Mouse (Mus musculus) MEL (cell line): Measurements from ENCODE around the gene D11Wsu47e. TPM values are rescaled to one million over a fixed set of nuclear protein-coding genes. Genes with fewer than 3 reads are reported as not detected.

Experiments
- DNase-seq: peaks from one replicate; pipeline ENCODE4 v3.0.0; 2011; ENCODE audit warnings: low read depth, low spot score
- H3K27ac ChIP-seq: 2 replicates; pipeline ENCODE4 v1.5.1; 2012; ENCODE audit warnings: low read depth, mild to moderate bottlenecking, control low read depth, low read length, moderate library complexity; ENCODE audit not compliant: control insufficient read depth
- H3K27me3 ChIP-seq, 2 experiments: fragments of 150-350 bp in 1 of 2; sonication (generic) in 1 of 2; 2 replicates each; pipeline ENCODE4 v1.6.1; 2012; ENCODE audit warnings: low read length in 2 of 2, mild to moderate bottlenecking in 2 of 2, improper control_type of control experiment in 1 of 2, moderate library complexity in 1 of 2; ENCODE audit not compliant: insufficient read depth in 2 of 2, control insufficient read depth in 1 of 2
- H3K36me3 ChIP-seq, 2 experiments: 2 replicates each; pipeline ENCODE4 v1.6.1; 2012 to 2014; ENCODE audit warnings: low read length in 2 of 2, improper control_type of control experiment in 1 of 2, inconsistent platforms in 1 of 2, mild to moderate bottlenecking in 1 of 2; ENCODE audit not compliant: insufficient read depth in 2 of 2, control insufficient read depth in 1 of 2
- H3K4me1 ChIP-seq, 2 experiments: fragments of 150-350 bp in 1 of 2; sonication (generic) in 1 of 2; 2 replicates each; pipeline ENCODE4 v1.6.1; 2012; ENCODE audit warnings: low read length in 2 of 2, improper control_type of control experiment in 1 of 2, mild to moderate bottlenecking in 1 of 2; ENCODE audit not compliant: insufficient read depth in 2 of 2, control insufficient read depth in 1 of 2
- H3K4me3 ChIP-seq, 2 experiments: fragments of 150-350 bp in 1 of 2; sonication (generic) in 1 of 2; 2 replicates each; pipeline ENCODE4 v1.5.1; 2012; ENCODE audit warnings: low read depth in 2 of 2, low read length in 2 of 2, mild to moderate bottlenecking in 2 of 2, moderate library complexity in 2 of 2, control low read depth in 1 of 2, improper control_type of control experiment in 1 of 2; ENCODE audit not compliant: control insufficient read depth in 1 of 2, insufficient read depth in 1 of 2
- H3K79me2 ChIP-seq: 2 replicates; pipeline ENCODE4 v1.6.1; 2012; ENCODE audit warnings: mild to moderate bottlenecking, low read length, moderate library complexity; ENCODE audit not compliant: control insufficient read depth, poor library complexity, insufficient read depth
- H3K9ac ChIP-seq: 2 replicates; pipeline ENCODE4 v1.6.1; 2012; ENCODE audit warnings: low read depth, mild to moderate bottlenecking, control low read depth, low read length, moderate library complexity; ENCODE audit not compliant: control insufficient read depth, poor library complexity, severe bottlenecking
- H3K9me3 ChIP-seq: fragments of 150-350 bp; sonication (generic); replicated peaks from 2 replicates; pipeline ENCODE4 v1.6.1; 2012; ENCODE audit warnings: mild to moderate bottlenecking, low read length, improper control_type of control experiment, moderate library complexity; ENCODE audit not compliant: insufficient read depth
- CTCF ChIP-seq, 3 experiments: IDR thresholded peaks in 2 of 3; conservative IDR thresholded peaks in 1 of 3; 2 replicates each; pipeline ENCODE4 v1.5.1; 2011 to 2012; ENCODE audit warnings: low read length in 3 of 3, low read depth in 2 of 3, mild to moderate bottlenecking in 2 of 3, improper control_type of control experiment in 1 of 3, inconsistent platforms in 1 of 3, mixed read lengths in 1 of 3, moderate library complexity in 1 of 3; ENCODE audit not compliant: control insufficient read depth in 1 of 3, insufficient read depth in 1 of 3, poor library complexity in 1 of 3, severe bottlenecking in 1 of 3
- ELF1 ChIP-seq: IDR thresholded peaks from 2 replicates; pipeline ENCODE4 v1.6.1; 2014; ENCODE audit warnings: low read depth, mild to moderate bottlenecking, inconsistent platforms, low read length, improper control_type of control experiment, moderate library complexity
- GABPA ChIP-seq: IDR thresholded peaks from 2 replicates; pipeline ENCODE4 v1.6.1; 2012; ENCODE audit warnings: low read depth, mild to moderate bottlenecking, inconsistent platforms, low read length, improper control_type of control experiment, moderate library complexity
- GATA1 ChIP-seq: IDR thresholded peaks from 2 replicates; pipeline ENCODE4 v1.6.1; 2011; ENCODE audit warnings: low read depth, low read length, improper control_type of control experiment
- HCFC1 ChIP-seq: IDR thresholded peaks from 2 replicates; pipeline ENCODE4 v1.6.1; 2012; ENCODE audit warnings: low read depth, mild to moderate bottlenecking, inconsistent platforms, low read length, improper control_type of control experiment, moderate library complexity
- MAX ChIP-seq: IDR thresholded peaks from 2 replicates; pipeline ENCODE4 v1.6.1; 2011; ENCODE audit warnings: low read length, improper control_type of control experiment
- MEF2A ChIP-seq: IDR thresholded peaks from 2 replicates; pipeline ENCODE4 v1.6.1; 2014; ENCODE audit warnings: low read depth, mild to moderate bottlenecking, inconsistent platforms, low read length, improper control_type of control experiment; ENCODE audit not compliant: poor library complexity, insufficient replicate concordance, severe bottlenecking; ENCODE audit errors: extremely low read depth
- MXI1 ChIP-seq: IDR thresholded peaks from 2 replicates; pipeline ENCODE4 v1.6.1; 2011; ENCODE audit warnings: mild to moderate bottlenecking, low read depth, low read length, improper control_type of control experiment
- MYB ChIP-seq: IDR thresholded peaks from 2 replicates; pipeline ENCODE4 v1.6.1; 2011; ENCODE audit warnings: mild to moderate bottlenecking, low read depth, low read length, improper control_type of control experiment
- MYC ChIP-seq: IDR thresholded peaks from 2 replicates; pipeline ENCODE4 v1.6.1; 2011; ENCODE audit warnings: low read depth, mild to moderate bottlenecking, low read length, improper control_type of control experiment, moderate library complexity
- POLR2AphosphoS5 ChIP-seq: IDR thresholded peaks from 2 replicates; pipeline ENCODE4 v1.6.1; 2012; ENCODE audit warnings: low read depth, borderline replicate concordance, mild to moderate bottlenecking, inconsistent platforms, low read length, moderate library complexity, mixed read lengths
- RAD21 ChIP-seq: IDR thresholded peaks from 2 replicates; pipeline ENCODE4 v1.6.1; 2011; ENCODE audit warnings: mild to moderate bottlenecking, low read depth, low read length, improper control_type of control experiment
- SMC3 ChIP-seq: IDR thresholded peaks from 2 replicates; pipeline ENCODE4 v1.6.1; 2011; ENCODE audit warnings: low read depth, low read length, improper control_type of control experiment
- TAL1 ChIP-seq: IDR thresholded peaks from 2 replicates; pipeline ENCODE4 v1.6.1; 2012; ENCODE audit warnings: mild to moderate bottlenecking, inconsistent platforms, low read length, moderate library complexity, mixed read lengths
- TCF12 ChIP-seq: IDR thresholded peaks from 2 replicates; pipeline ENCODE4 v1.6.1; 2014; ENCODE audit warnings: low read depth, mild to moderate bottlenecking, inconsistent platforms, low read length, improper control_type of control experiment, moderate library complexity
- ZC3H11A ChIP-seq: IDR thresholded peaks from 2 replicates; pipeline ENCODE4 v1.6.1; 2012; ENCODE audit warnings: low read depth, mild to moderate bottlenecking, inconsistent platforms, low read length, improper control_type of control experiment
- polyA plus RNA-seq, 2 experiments: library from polyadenylated mRNA; stranded (reverse) in 1 of 2; unstranded in 1 of 2; fragments of >175 nt in 1 of 2; fragments of >200 nt in 1 of 2; gene quantifications; 2 replicates each; pipeline versions ENCODE4 v1.2.1 to v1.2.4; 2012; ENCODE audit warnings: low replicate concordance in 2 of 2, low read depth in 1 of 2; ENCODE audit not compliant: insufficient read length in 2 of 2, insufficient read depth in 1 of 2, missing spikeins in 1 of 2
- total RNA-seq: library from RNA; depleted of rRNA; stranded (reverse); fragments of 300-350 nt; gene quantifications from 2 replicates; pipeline ENCODE4 v1.2.3, GENCODE M21; 2012

D11Wsu47e gene
- total and polyA plus RNA-seq, 3 experiments = 25.0 to 40.6 TPM; not detected in 1

DNA sequence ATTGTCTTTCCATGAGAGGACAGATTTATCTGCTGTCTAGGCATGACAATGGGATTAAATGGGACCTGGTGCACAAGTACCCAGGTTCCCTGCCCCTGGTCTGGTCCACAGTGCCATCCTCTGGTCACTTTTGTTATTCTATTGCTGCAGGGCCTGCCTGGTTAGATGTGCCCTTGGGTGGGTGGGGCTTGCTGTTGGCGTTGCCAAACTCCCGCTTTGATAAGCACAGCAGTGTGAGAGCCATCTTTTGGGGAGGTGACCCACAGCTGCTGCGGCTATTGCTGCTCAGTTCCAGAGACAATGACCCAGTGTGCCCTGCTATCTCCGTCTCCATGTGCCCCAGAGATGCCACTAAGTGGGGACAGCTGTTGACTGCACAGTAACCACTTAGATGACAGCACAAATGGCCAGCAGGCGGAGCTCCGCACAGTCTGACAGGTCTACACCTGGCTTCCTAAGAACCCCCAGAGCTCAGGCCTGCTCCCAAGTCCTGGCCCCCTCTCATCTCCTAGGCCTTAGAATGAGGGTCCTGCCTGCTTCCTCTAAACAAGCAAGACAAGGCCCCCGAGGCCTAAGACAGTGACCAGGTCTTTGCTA is 31.0 kb downstream of the D11Wsu47e start:
- Histone ChIP-seq H3K4me3 (no peak overlapping the region), H3K27ac (no peak overlapping the region), H3K79me2 (no peaks in the 10 kb centered on the region), H3K4me1 (no peaks in the 10 kb centered on the region), H3K9me3 (no peaks in the 10 kb centered on the region), H3K36me3 (no peaks in the 10 kb centered on the region), H3K27me3 (no peaks in the 10 kb centered on the region), H3K9ac (no peak overlapping the region)
- DNase-seq = no peak
- TF ChIP-seq ELF1 (no peak), POLR2AphosphoS5 (no peak), RAD21 (peak; percentile 23), MYC (no peak), HCFC1 (no peak), MAX (no peak), CTCF (IDR thresholded peaks at IDR 0.05 in 2 of 3, conservative IDR thresholded peaks at IDR 0.05 in 1 of 3; ENCODE audit: control insufficient read depth in 1 of 3, insufficient read depth in 1 of 3, low read depth in 2 of 3, low read length in 3 of 3, poor library complexity in 1 of 3, severe bottlenecking in 1 of 3) (peak in 2 of 3 experiments; percentile 35 to 57; a peak in 5 of 6 replicates), SMC3 (peak; percentile 67), TAL1 (no peak), GABPA (no peak), ZC3H11A (peak; percentile 31; the same call in 1 of the 2 replicates)

DNA sequence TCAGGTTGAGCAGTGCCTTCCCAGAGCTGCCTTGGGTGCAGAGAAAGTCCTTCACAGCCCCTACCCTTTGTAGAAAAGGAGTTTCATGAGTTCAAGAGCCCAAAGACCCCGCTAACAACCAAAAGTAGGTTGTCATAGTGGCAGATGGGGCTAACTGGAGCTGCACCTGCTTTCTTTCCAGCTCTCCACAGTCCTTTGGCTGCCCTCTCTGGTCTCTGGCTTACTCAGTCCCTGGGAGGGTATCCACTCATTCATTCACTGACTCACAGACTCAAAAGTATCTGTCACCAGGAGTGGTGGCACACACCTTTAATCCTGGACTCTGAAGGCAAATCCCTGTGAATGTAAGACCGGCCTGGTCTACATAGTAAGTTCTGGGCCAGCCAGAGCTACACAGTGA is 31.9 kb downstream of the D11Wsu47e start:
- Histone ChIP-seq H3K9ac (no peak overlapping the region), H3K27me3 (no peaks in the 10 kb centered on the region), H3K4me3 (no peak overlapping the region), H3K79me2 (no peaks in the 10 kb centered on the region), H3K4me1 (no peaks in the 10 kb centered on the region), H3K27ac (no peak overlapping the region), H3K9me3 (no peaks in the 10 kb centered on the region), H3K36me3 (no peaks in the 10 kb centered on the region)
- DNase-seq = no peak
- no peak for TF ChIP-seq SMC3
- no peak for TF ChIP-seq CTCF (IDR thresholded peaks at IDR 0.05 in 2 of 3, conservative IDR thresholded peaks at IDR 0.05 in 1 of 3; ENCODE audit: control insufficient read depth in 1 of 3, insufficient read depth in 1 of 3, low read depth in 2 of 3, low read length in 3 of 3, poor library complexity in 1 of 3, severe bottlenecking in 1 of 3)
- no peak for TF ChIP-seq GATA1
- no peak for TF ChIP-seq TCF12

DNA sequence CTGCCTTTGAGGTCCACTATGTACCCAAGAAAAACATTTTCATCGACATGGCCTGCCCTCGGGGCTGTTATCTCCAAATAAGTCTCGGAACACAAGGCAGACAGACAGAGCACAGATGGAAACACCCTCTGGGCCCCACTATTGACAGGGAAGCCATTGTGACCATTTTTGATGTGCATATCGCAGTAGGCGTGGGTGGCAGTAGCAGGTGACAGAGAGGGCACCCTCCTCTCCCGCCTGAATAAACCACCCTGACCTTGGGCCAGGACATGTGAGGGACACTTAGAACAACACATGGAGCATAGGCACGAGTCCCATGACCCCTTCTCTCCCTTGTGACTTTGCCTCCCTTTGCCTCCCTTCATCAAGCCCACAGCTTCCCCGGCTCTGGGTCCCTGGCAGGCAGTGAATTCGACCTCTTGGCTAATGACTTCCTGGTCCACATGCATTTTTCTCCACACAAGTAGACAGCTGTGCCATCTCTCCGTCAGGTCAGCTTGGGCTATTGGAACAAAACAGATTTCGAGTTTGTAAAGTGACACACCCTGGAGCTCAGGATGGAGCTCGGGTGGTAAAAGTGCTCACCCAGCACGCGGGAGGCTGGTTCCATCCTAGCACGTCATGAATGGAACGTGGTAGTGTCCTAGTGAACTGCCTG is 33.7 kb downstream of the D11Wsu47e start:
- TF ChIP-seq MYB (no peak), MXI1 (no peak), ZC3H11A (no peak), RAD21 (no peak), MEF2A (no peak), TCF12 (no peak)
- Histone ChIP-seq H3K9ac (no peak overlapping the region), H3K9me3 (no peaks in the 10 kb centered on the region), H3K27ac (no peak overlapping the region), H3K36me3 (no peaks in the 10 kb centered on the region), H3K4me1 (no peaks in the 10 kb centered on the region), H3K27me3 (no peaks in the 10 kb centered on the region), H3K79me2 (no peaks in the 10 kb centered on the region), H3K4me3 (no peak overlapping the region)
- no peak for DNase-seq
